Mouse (Mus musculus): ENCODE data around the gene Ak8.

Ak8 gene

DNA sequence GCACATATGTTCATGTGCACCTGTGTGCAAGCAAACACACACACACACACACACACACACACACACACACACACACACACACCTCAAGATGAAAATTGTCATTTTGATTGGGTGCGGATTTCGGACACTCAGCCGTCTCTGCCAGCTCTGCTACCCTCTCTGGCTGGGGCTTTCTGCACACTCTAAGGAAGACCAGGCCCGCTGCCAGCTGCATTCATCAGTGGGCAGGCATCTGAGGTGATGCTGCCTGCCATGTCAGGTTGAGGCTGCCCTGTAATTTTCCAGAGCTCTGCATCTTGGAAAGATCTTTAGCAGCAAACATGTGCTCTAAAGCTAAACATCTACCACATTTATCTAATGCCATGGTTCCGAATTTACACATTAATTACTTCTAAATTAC, 37.1 kb downstream of the Ak8 start:
- peak; percentile 75 for DNase-seq (ENCODE audit: low spot score)

DNA sequence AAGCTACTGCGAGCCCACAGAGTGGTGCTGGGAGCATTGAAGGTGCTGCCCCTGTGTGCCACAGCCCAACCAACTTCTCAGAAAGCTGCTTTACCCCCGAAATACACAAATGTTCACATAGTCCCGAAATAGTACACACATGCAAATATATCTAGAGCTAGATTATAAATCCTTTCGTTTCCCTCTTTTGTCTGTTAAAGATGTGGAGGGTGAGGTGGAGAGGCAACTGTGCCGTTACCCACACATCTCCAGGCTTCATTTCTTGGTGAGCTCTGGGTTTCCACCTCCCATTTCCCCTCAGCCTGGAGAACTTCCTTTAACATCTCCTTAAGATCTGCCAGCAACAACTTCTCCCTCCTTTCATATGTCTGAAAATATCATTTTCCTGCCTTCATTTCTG, 40.2 kb downstream of the Ak8 start:
- DNase-seq (ENCODE audit: low spot score), result no peak

DNA sequence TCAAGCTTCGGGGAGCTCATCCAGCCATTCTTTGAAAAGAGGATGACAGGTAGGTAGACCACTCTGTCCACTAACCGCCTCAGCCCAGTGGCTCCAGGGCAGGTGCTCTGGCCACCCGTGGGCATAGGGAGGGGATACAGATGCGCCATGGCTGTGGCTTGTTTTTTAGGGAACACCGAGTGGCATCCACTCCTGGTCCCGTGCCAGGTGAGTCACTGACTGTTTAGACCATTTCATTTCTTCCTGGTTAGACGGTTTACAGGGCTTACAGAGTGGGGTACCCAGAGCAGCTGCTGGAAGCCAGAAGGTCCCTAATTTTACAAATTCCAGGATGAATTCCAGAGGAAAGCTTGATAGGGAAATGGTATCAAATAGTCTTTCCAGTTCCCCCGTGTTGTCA, 42.7 kb downstream of the Ak8 start:
- no peak for DNase-seq (ENCODE audit: low spot score)

DNA sequence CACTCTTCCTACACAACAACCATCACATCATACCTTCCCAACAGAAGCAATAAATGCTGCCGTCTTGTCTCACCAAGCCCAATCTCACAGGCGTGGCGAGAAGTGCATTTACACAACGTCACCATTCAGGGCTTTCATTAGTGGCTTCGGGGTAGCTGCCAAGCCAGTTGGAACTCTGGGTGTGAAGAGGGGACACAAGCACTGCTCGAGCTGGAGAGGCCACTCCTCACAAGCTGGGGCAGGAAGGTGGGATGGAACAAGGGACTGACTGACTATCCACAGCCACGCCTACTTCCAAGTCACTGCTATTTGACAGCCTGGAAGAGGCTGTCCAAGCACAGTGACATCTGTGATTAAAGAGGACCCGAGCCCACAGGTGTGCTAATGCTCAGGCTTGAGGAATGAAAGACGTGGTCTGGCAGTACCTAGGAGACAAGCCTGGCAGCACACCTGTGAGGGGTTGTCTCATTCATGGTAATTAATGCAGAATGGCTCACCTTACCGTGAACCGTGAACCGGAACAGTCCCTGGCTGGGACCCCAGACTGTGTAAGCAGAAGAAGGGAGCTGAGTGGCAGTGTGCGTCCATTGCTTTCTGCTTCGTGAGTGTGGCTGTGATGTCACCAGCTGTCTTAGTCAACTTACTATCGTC, 46.8 kb downstream of the Ak8 start:
- DNase-seq (ENCODE audit: low spot score), result no peak

DNA sequence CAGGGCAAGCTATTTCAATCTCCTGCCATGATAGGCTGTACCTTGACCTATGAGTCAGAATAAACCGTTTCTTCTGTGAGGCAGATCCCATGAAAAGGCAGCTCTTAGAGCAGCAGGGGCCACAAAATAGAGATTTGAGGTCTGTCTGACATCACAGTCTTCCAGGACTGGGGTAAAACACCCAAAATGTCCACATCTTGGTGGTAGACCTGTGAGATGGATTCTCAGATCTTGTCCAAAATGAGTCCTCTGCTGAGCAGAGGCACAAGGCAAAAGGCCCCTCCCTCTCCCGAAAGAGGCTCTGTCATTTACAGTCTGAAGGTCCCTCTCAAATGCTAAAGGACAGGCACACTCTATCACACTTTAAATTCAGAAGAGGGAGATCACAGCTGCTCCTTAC, 47.7 kb downstream of the Ak8 start:
- DNase-seq (ENCODE audit: low spot score), result no peak

DNA sequence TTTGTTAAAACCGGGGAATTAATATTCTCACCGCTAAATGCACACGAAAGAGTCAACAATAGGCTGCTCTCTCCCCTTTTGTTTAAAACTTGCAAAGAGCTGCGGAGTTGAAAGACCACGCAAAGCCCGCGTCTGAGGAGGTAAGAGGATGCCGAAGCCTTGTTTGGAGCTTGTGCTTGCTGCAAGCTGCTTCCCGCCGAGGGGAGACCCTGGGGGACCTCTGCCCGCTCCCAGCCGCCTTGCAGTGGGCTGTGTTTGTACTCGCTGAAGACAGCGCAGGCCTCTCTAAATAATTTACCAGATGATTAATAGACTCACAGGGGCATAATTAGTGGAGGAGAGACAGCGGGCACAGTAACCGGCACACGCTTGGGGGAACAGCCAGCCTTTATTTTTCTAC, 51.2 kb downstream of the Ak8 start:
- DNase-seq (ENCODE audit: low spot score), result peak; percentile 16

DNA sequence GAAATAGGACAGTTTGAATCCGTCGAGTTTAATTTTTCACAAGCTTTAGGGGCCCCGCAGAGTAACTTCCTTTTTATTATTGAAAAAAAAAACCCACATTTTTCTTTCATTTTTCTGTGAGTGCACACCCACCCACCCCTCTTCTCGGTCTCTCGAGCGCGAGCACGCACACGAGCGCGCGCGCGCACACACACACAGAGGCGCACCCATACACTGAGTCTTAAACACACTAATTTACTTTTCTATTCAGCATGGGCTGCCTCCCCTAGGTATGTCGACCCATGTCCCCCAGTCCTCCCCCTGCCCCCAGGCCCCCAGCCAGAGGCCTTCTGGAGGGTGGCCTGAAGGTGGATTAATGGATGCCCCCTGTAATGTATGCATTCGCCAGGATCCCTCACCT, 51.7 kb downstream of the Ak8 start:
- no peak for DNase-seq (ENCODE audit: low spot score)

DNA sequence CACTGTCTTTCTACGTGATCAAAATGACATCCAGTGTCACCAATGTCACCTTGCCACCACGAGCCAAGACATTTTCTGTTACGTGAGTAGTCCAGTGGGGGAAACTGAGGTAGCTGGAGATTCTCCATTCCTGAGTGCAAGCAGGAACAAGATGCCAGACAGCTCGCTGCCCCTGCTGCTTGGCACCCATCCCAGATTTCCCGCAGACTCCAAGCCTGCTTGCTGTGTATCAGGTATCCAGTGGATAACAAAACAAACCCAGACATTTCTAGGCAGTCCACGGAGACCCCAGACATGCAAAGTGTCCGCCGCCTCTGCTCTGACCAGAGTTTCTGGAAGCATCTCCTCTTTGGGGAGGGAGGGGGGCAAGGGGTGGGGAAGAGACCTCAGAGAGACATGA, 52.4 kb downstream of the Ak8 start:
- DNase-seq (ENCODE audit: low spot score), result peak; percentile 44

DNA sequence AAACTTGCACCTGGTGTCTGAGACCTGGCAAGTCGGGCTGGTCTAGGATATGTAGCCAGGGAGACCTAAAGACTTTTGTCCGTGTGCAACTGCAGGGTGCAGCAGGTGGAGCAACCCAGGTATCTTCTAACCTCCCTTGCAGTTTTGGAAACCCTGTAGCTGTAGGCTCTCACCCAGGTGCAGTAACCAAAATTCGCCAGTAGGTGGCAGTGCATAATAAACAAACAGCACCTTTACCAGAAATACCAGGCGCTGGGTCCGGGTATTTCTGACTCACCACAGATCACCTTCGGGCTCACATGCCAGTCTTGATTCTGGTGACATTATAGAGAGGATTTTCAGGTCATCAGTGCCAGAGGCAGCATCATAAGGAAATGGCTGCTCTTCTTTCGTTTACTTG, 55.5 kb downstream of the Ak8 start:
- peak; percentile 78 for DNase-seq (ENCODE audit: low spot score)

DNA sequence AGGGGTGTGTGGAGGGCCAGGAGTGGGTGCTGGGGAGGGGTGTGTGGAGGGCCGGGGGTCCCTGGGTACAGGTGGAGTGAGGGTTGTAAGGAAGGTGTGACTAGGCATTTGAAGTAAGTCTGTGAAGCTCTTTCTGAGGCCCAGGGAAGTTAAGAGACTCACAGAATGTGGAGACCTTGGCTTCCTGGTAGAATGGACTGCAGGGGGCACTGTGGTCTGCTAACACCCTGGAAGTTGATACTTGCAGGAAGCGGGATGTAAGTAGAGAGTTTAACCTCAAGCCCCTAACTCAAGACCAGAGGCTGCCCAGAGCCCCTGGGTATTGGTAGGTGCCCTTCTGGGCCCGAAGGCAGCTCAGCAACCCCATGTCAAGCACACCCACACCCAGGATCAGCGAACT, 56.2 kb downstream of the Ak8 start:
- peak; percentile 64 for DNase-seq (ENCODE audit: low spot score)

DNA sequence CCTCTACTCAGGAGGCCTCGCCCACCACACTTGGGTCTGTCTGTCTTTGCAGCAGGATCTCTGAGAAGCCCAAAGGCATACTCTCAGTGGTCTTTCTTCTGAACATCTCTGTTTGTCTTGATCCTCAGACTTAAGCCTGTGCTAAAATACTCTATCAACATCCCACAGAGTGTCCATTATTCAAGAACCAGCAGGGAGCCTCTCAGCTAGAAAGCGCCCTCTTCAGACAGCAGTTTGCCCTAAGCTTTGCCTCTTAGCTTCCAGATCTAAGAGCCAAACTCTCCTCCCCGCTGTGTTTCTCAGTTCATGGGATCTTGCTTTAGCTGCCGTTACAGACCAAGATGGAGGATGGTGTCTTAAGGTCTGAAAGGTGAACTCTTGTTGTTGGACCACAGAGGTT, 59.5 kb downstream of the Ak8 start:
- DNase-seq (ENCODE audit: low spot score), result no peak

DNA sequence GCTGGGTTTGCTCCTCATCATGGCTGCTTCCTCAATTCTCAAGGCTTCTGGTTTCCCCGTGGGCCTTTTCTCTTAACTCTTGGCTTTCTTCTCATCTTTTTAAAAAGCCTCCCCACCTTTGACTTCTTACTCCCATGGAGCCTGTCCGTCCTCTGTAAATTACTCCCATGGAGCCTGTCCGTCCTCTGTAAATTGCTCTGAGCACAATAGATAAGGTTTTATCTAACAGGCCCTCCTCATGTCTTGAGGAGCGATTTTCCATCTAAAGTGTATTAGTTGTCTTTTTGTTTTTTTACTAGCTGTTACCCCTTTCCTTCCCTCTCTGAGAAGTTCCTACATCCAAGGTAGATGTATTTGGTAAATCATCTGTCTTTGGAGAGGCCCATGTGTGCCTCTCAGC, 66.6 kb downstream of the Ak8 start:
- DNase-seq (ENCODE audit: low spot score), result no peak

DNA sequence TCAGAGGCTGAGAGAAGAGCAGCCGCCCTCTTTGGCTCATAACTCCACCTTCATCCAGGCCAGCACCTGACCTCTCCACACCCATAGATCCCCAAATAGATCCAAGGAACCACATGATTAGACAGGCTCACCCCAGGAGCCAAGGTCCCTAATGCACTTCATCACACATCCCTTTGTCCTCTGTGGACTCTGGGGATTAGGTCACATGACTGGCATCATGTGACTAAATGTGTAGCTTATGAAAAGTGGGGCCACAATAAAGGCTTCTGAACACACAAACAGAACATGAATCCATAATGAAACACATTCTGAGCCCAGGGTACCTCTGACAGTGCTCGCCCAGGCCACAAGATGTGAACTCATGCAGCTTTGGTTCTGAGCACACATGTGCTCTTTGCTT, 67.1 kb downstream of the Ak8 start:
- no peak for DNase-seq (ENCODE audit: low spot score)

DNA sequence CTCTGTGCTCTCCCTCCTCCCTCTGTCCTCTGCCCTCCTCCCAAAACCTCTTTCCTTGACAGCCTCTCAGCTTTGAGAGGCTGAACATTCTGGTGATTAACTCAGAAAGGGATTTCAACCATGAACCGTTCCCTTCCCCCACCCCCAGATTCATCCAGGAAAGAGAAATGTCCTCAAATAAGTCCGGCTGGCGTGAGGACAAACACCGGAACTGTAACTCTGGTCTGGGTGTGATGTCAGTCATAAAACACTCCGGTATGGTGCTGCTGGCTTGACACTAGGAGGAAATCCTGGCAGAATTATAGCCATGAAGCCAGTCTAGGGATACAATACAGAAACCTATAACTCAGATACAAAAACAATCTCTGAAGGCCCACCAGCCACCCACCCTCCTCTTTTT, 70.7 kb downstream of the Ak8 start:
- DNase-seq (ENCODE audit: low spot score), result peak; percentile 16

DNA sequence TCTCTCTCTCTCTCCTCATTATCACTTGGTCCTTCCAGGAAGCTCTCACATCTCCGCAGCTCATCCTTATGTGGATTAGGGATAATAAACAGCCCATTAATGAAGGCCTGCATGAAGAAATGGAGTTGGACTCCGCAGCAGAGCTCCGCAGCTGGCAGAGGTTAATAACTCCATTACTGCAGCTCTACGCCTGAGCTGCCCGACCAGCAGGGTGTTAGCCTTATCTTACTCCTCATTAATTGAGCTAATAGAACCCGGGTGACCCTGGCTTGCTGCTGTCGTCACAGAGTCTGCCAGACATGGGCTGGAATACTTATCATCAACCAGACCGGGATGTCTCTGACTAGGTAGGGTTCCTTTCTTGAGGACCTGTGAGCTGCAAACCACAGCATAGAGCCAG, 74.1 kb downstream of the Ak8 start:
- peak; percentile 40 for DNase-seq (ENCODE audit: low spot score)

DNA sequence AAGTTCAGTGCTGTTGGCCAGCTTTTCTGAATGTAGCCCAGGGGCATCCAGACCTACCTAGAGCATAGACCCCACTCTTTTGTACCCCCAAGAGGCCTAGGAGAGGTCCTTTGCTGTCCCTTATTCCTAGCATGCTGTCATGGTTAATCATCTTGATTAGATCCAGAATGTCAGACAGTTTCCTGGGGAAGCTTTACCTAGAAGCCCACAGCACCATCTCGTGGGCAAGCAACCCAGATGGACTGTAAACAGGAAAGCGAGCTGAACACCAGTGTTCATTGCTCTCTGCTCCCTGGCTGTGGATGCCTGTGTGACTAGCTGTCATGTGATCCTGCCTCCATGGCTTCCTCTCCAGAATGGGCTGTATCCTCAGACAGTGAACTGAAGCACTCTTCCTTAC, 76.8 kb downstream of the Ak8 start:
- peak; percentile 53 for DNase-seq (ENCODE audit: low spot score)

DNA sequence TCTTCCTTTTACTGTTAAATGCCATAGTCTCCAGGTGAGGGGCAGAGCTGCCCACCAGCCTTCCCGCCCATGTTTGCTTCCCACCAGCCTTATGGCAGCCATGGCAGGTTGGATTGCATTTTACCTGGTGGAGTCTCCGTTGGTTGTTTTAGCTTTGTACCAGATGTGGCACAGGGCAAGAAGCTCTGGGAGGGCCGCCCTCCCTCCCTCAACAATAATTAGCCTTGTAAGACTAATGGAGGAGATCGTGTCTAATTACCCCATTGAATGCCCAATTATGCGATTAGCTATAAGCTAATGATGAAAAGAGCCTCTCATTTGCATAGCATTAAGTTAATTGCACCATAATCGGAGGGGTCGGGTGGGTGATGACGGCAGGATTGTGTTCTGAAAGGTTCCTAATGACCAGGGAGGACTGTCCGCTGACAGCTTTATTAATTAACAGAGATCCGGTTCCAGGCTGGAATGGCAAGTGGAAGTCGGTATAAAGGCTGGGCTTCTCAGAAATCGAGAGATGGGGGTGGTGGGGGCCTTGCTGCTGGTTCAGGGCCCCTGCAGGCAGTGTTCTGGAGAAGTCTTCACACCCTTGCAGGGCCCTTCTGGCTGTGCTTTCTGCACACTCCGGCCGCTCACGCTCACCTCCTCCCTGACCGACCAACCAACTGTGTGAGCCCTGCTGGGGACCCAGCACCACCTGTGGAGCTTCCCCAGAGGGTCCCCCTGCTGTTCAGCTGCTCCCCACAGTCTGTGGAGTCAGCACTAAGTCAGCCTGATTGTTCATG, 80.2 kb downstream of the Ak8 start:
- no peak for DNase-seq (ENCODE audit: low spot score)

DNA sequence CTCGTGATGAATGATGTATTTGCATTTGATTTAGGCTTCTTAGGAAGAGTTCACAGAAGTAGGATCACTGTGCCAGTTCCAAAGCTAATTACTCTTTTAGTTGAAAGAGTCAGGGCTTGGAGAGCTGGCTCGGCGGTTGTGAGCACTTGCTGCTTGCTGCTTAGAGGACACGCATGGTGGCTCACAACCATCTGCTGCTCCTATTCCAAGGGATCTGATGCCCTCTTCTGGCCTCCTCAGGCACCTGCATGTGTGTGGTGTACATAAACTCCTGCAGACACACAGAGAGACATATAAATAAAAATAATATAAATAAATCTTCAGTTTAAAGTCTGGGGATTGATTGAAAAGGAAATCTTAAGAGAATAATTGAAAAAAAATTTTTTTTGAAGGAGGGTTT, 81.3 kb downstream of the Ak8 start:
- no peak for DNase-seq (ENCODE audit: low spot score)

DNA sequence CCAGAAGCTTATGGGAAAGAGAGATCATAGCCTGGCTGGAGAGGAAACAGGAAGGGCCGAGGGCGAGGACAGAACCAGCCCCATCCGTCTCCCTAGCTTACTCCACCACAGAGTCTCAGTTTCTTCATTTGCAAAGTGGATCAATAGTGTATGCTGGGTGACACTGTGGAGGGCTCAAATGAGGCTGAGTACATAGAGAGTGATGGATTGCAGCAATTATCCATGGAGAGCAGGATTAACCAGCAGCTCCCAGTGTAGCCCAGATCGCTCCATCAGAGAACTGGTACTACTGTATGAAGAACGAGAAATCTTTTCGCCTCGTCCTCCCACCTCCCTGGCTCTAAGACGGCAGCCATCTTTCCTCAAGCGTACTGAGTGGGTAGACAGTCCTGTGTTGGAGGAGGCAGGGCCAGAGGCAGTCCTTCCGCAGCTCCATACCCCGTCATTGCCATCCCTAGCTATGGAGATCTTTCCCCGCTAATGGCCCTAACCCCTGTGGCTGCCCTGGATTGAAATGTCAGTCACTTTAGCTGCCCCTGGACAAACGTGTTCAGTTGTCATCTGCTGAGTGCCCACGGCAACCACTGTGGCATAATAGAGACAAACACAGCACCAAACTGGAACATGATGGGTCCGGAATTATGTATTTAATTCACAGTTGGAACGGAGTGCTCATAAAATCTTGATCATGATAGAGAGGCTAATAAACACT, 86.5 kb downstream of the Ak8 start:
- DNase-seq (ENCODE audit: low spot score), result no peak

DNA sequence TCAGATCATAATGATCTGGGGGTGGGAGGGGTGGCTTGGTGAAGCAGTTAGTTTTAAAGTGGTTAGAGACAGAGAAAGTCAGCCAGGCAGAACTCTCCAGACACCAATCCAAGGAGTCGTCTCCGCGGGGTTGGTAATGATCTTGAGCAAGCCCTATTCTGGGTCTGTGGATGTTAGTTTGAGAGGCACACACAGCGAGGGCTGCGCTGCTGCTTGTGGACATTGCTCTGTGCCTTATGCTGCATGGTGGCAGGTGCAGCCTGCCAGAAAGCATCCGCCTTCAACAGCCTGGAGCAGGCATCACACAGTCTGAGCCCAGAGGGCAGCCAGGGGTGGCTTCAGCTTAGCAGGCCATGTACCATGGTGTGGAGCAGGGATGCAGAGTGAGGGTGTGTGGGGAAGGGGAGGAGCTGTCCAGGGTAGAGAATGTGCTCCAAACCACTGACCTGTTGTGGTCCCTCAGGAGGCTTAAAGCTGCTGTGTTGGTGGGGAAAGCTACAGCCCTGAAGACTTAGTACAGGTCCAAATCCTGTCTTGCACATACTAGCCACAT, 87.2 kb downstream of the Ak8 start:
- DNase-seq (ENCODE audit: low spot score), result no peak

DNA sequence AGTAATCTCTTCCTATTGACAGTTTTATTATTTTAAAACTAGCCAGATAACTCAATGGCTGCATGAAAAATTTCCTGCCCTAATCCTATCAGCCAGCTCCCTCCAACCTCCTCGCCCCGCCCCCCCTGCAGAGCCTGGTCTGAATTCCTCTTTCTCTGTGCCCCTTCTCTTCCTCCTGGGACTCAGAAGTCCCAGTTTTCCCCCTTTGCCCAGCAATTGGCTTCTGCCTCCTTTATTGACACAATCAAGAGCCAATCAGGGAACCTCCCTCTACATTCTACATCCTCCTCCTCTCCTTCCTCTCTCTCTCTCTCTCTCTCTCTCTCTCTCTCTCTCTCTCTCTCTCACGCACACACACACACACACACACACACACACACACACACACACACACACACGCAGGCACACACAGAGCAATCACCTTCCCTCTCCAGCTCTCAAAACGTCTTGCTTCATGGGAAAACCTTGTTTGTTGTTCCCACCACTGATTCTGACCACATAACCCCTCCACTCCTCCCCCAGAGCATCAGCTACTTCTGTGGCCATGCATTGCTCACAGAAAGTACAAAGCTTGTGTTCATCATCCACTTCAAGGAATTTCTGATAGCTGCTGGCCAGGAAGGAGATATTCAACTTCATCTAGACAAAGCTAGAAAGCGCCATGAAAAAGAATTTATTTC, 93.1 kb downstream of the Ak8 start:
- DNase-seq (ENCODE audit: low spot score), result peak; percentile 86

DNA sequence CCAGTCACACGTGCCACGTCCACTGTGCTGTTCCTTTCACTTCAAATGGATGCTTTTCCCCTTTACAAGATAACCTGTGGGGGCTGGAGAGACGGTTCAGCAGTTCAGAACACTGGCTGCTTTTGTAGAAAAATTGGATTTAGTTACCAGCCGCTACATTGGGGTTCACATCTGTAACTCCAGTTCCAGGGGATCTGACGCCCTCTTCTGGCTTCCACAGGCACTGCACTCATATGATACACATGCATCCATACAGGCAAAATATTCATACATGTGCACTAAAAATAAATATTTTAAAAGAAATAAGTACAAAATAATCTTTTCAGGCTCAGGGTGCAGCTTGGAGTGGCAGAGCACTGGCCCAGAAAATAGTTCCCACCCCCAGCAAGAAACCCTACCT, 94.7 kb downstream of the Ak8 start:
- DNase-seq (ENCODE audit: low spot score), result no peak

DNA sequence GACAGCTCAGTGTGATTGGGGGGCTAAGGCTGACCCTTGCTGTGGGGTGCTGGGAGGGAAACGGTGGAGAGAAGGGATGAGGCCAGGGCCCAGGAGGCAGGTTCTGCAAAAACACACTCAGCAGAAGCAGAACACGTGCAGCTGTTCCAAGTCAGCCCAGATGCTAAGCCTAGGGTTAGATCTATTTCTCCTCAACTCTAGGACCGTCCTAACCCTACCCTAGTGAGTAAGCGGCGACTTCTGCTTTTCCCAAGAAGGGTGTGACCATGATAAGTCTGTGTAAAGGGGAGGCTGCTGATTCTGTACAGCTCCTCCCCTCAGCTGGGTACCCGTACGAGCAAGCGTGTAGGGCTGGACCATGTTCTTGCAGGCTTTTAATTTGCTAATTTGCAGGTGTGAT, 96.3 kb downstream of the Ak8 start:
- no peak for DNase-seq (ENCODE audit: low spot score)

Measured in MN1 (cell line).